Mouse (Mus musculus) embryonic facial prominence, embryonic 10.5 days (tissue): ENCODE data around the gene Cxcl16. TPM values are rescaled to one million over a fixed set of nuclear protein-coding genes. Genes with fewer than 3 reads are reported as not detected.

Source experiments
- DNase-seq: peaks from one replicate; pipeline ENCODE4 v3.0.0-alpha.2; 2017; ENCODE audit warnings: low spot score
- H3K27ac ChIP-seq: fragments of 300-500 bp; sonication (generic); replicated peaks from 2 replicates; pipeline ENCODE4 v1.5.1; 2016; ENCODE audit warnings: mild to moderate bottlenecking
- H3K27me3 ChIP-seq: fragments of 300-500 bp; sonication (generic); replicated peaks from 2 replicates; pipeline ENCODE4 v1.6.1; 2016; ENCODE audit warnings: low read depth, mild to moderate bottlenecking; ENCODE audit not compliant: poor library complexity, severe bottlenecking
- H3K36me3 ChIP-seq: fragments of 300-500 bp; sonication (generic); replicated peaks from 2 replicates; pipeline ENCODE4 v1.6.1; 2016; ENCODE audit warnings: mild to moderate bottlenecking, moderate library complexity
- H3K4me1 ChIP-seq: fragments of 300-500 bp; sonication (generic); 2 replicates; pipeline ENCODE4 v1.6.1; 2016
- H3K4me3 ChIP-seq: fragments of 300-500 bp; sonication (generic); 2 replicates; pipeline ENCODE4 v1.5.1; 2016; ENCODE audit warnings: mild to moderate bottlenecking, moderate library complexity
- H3K9me3 ChIP-seq: fragments of 300-500 bp; sonication (generic); 2 replicates; pipeline ENCODE4 v1.6.1; 2016; ENCODE audit warnings: mild to moderate bottlenecking
- WGBS: fragments of 180-500 bp; shearing (Covaris S2); methylation state at CpG from one replicate; pipeline ENCODE4 v1.1.7; 2016; 5-methylcytosine and 5-hydroxymethylcytosine counted together
- polyA plus RNA-seq: library from polyadenylated mRNA; unstranded; fragments of >200 nt; fragmentation: Nextera tagmentation; extraction: Ambion mirVana; gene quantifications from 2 replicates; pipeline ENCODE4 v1.2.1, GENCODE M21; 2016

The Cxcl16 gene
- polyA plus RNA-seq, 1 experiment from 2014 or later = 0.39 TPM

GRCm38 (mm10) chr11:70447373-70447772, 12.4 kb downstream of the Cxcl16 start:
- Histone ChIP-seq H3K36me3 (peaks cover under 1% of the 10 kb centered on the region; the same call in 1 of the 2 replicates), H3K27ac (no peak overlapping the region), H3K4me3 (no peak overlapping the region), H3K4me1 (peaks cover 6% of the 10 kb centered on the region), H3K9me3 (no peaks in the 10 kb centered on the region), H3K27me3 (no peaks in the 10 kb centered on the region)
- 77% methylated on average over 1 of the region's 1 CpGs for WGBS
- no peak for DNase-seq

GRCm38 (mm10) chr11:70446756-70447155, 13.0 kb downstream of the Cxcl16 start:
- H3K36me3 ChIP-seq = peaks cover 7% of the 10 kb centered on the region
- no peak overlapping the region for H3K4me3 ChIP-seq
- no peak overlapping the region; the same call in 1 of the 2 replicates for H3K27ac ChIP-seq
- H3K9me3 ChIP-seq = no peaks in the 10 kb centered on the region
- no peak for DNase-seq
- WGBS = 53% methylated on average over 3 of the region's 3 CpGs
- H3K4me1 ChIP-seq = no peaks in the 10 kb centered on the region
- H3K27me3 ChIP-seq = no peaks in the 10 kb centered on the region

- Histone ChIP-seq H3K27ac (no peak overlapping the region), H3K9me3 (no peaks in the 10 kb centered on the region), H3K4me3 (no peak overlapping the region), H3K4me1 (no peaks in the 10 kb centered on the region), H3K27me3 (no peaks in the 10 kb centered on the region), H3K36me3 (peaks cover 26% of the 10 kb centered on the region)
- WGBS = 74% methylated on average over 6 of the region's 6 CpGs
- DNase-seq = no peak
Measured at GRCm38 (mm10) chr11:70444667-70445066, 15.1 kb downstream of the Cxcl16 start.

- no peak for DNase-seq
- Histone ChIP-seq H3K36me3 (peaks cover 33% of the 10 kb centered on the region), H3K27me3 (no peaks in the 10 kb centered on the region), H3K4me1 (no peaks in the 10 kb centered on the region), H3K4me3 (no peak overlapping the region), H3K9me3 (no peaks in the 10 kb centered on the region), H3K27ac (no peak overlapping the region)
- WGBS = 89% methylated on average over 3 of the region's 3 CpGs
Measured at GRCm38 (mm10) chr11:70443964-70444363, 15.8 kb downstream of the Cxcl16 start.

- Histone ChIP-seq H3K9me3 (no peaks in the 10 kb centered on the region), H3K36me3 (peaks cover 54% of the 10 kb centered on the region), H3K27ac (no peak overlapping the region), H3K27me3 (no peaks in the 10 kb centered on the region), H3K4me3 (no peak overlapping the region), H3K4me1 (peaks cover 4% of the 10 kb centered on the region; the same call in 1 of the 2 replicates)
- 91% methylated on average over 7 of the region's 7 CpGs for WGBS
- DNase-seq = no peak
Measured at GRCm38 (mm10) chr11:70441882-70442281, 17.9 kb downstream of the Cxcl16 start.

- Histone ChIP-seq H3K27me3 (no peaks in the 10 kb centered on the region), H3K27ac (no peak overlapping the region), H3K4me3 (no peak overlapping the region), H3K36me3 (peaks cover 67% of the 10 kb centered on the region), H3K9me3 (no peaks in the 10 kb centered on the region), H3K4me1 (peaks cover 4% of the 10 kb centered on the region)
- DNase-seq = no peak
- 94% methylated on average over 4 of the region's 4 CpGs for WGBS
Measured at GRCm38 (mm10) chr11:70440637-70441036, 19.1 kb downstream of the Cxcl16 start.

GRCm38 (mm10) chr11:70438728-70439374, 20.9 kb downstream of the Cxcl16 start:
- peaks cover 72% of the 10 kb centered on the region for H3K36me3 ChIP-seq

GRCm38 (mm10) chr11:70437426-70437825, 22.4 kb downstream of the Cxcl16 start:
- Histone ChIP-seq H3K4me3 (no peak overlapping the region), H3K9me3 (no peaks in the 10 kb centered on the region), H3K27me3 (no peaks in the 10 kb centered on the region), H3K27ac (no peak overlapping the region), H3K36me3 (peaks cover 72% of the 10 kb centered on the region), H3K4me1 (peaks cover 35% of the 10 kb centered on the region)
- 87% methylated on average over 6 of the region's 6 CpGs for WGBS
- DNase-seq = no peak

More at GRCm38 (mm10) chr11:70438728-70439374, 20.9 kb downstream of the Cxcl16 start:
- DNase-seq = no peak
- Histone ChIP-seq H3K4me1 (peaks cover 22% of the 10 kb centered on the region), H3K9me3 (no peaks in the 10 kb centered on the region), H3K27me3 (no peaks in the 10 kb centered on the region), H3K4me3 (no peak overlapping the region), H3K27ac (no peak overlapping the region)
- WGBS = 91% methylated on average over 7 of the region's 7 CpGs

GRCm38 (mm10) chr11:70435476-70435875, 24.3 kb downstream of the Cxcl16 start:
- Histone ChIP-seq H3K27ac (no peak overlapping the region), H3K4me3 (no peak overlapping the region), H3K36me3 (peaks cover 54% of the 10 kb centered on the region), H3K27me3 (no peaks in the 10 kb centered on the region), H3K4me1 (peaks cover 47% of the 10 kb centered on the region), H3K9me3 (no peaks in the 10 kb centered on the region)
- WGBS = 69% methylated on average over 5 of the region's 5 CpGs
- DNase-seq = no peak

GRCm38 (mm10) chr11:70433951-70434350, 25.8 kb downstream of the Cxcl16 start:
- no peak overlapping the region for H3K27ac ChIP-seq
- no peaks in the 10 kb centered on the region for H3K9me3 ChIP-seq
- peak overlapping the region; percentile 88 for H3K4me3 ChIP-seq
- peaks cover 39% of the 10 kb centered on the region for H3K36me3 ChIP-seq
- no peak for DNase-seq
- 90% methylated on average over 3 of the region's 3 CpGs for WGBS
- peaks cover 47% of the 10 kb centered on the region for H3K4me1 ChIP-seq
- no peaks in the 10 kb centered on the region for H3K27me3 ChIP-seq

- Histone ChIP-seq H3K27me3 (no peaks in the 10 kb centered on the region), H3K36me3 (peaks cover 35% of the 10 kb centered on the region), H3K4me1 (peaks cover 47% of the 10 kb centered on the region), H3K27ac (0 out of 2 replicates have a peak overlapping the region, but pooled peaks have one; percentile 6), H3K9me3 (no peaks in the 10 kb centered on the region), H3K4me3 (peak overlapping the region; percentile 88)
- WGBS = 67% methylated on average over 1 of the region's 1 CpGs
- no peak for DNase-seq
Measured at GRCm38 (mm10) chr11:70433569-70433943, 26.2 kb downstream of the Cxcl16 start.

GRCm38 (mm10) chr11:70432895-70433568, 26.8 kb downstream of the Cxcl16 start:
- peak; percentile 67 for DNase-seq
- Histone ChIP-seq H3K9me3 (no peaks in the 10 kb centered on the region), H3K36me3 (peaks cover 29% of the 10 kb centered on the region), H3K4me1 (peaks cover 43% of the 10 kb centered on the region), H3K27me3 (no peaks in the 10 kb centered on the region), H3K4me3 (peak overlapping the region; percentile 88), H3K27ac (peak overlapping the region; percentile 92)
- 9% methylated on average over 15 of the region's 15 CpGs for WGBS
